Mouse (Mus musculus) hindbrain, embryonic 14.5 days (tissue): ENCODE results near the gene Alg6. TPM values are rescaled to one million over a fixed set of nuclear protein-coding genes. Genes with fewer than 3 reads are reported as not detected.

Experiments
- ATAC-seq: fragments of 200-750 bp; cut with Nextera tagmentation; 2 replicates; pipeline ENCODE4 v1.8.0; 2017; ENCODE audit warnings: moderate number of reproducible peaks, mild to moderate bottlenecking, moderate TSS enrichment, moderate library complexity; ENCODE audit not compliant: low FRiP score
- DNase-seq: peaks from one replicate; pipeline ENCODE4 v3.0.0-alpha.2; 2015; ENCODE audit warnings: low spot score
- H3K27ac ChIP-seq: fragments of 300-500 bp; sonication (generic); 2 replicates; pipeline ENCODE4 v1.5.1; 2014; ENCODE audit warnings: mild to moderate bottlenecking, moderate library complexity
- H3K27me3 ChIP-seq: fragments of 300-500 bp; sonication (generic); 2 replicates; pipeline ENCODE4 v1.6.1; 2014; ENCODE audit warnings: mild to moderate bottlenecking, low read length, mixed read lengths; ENCODE audit not compliant: control insufficient read depth, insufficient read depth
- H3K36me3 ChIP-seq: fragments of 300-500 bp; sonication (generic); replicated peaks from 2 replicates; pipeline ENCODE4 v1.6.1; 2014; ENCODE audit not compliant: control insufficient read depth, insufficient read depth
- H3K4me1 ChIP-seq: fragments of 300-500 bp; sonication (generic); replicated peaks from 2 replicates; pipeline ENCODE4 v1.6.1; 2014; ENCODE audit warnings: antibody characterized with exemption, low read length, mixed read lengths; ENCODE audit not compliant: control insufficient read depth, insufficient read depth
- H3K4me2 ChIP-seq: fragments of 300-500 bp; sonication (generic); replicated peaks from 2 replicates; pipeline ENCODE4 v1.6.1; 2014; ENCODE audit warnings: mild to moderate bottlenecking, moderate library complexity
- H3K4me3 ChIP-seq: fragments of 300-500 bp; sonication (generic); replicated peaks from 2 replicates; pipeline ENCODE4 v1.5.1; 2014; ENCODE audit warnings: mild to moderate bottlenecking, low read length
- H3K9ac ChIP-seq: fragments of 300-500 bp; sonication (generic); 2 replicates; pipeline ENCODE4 v1.6.1; 2014
- H3K9me3 ChIP-seq: fragments of 300-500 bp; sonication (generic); 2 replicates; pipeline ENCODE4 v1.6.1; 2016; ENCODE audit warnings: low read length; ENCODE audit not compliant: control insufficient read depth
- WGBS: fragments of 180-500 bp; shearing (Covaris S2); extraction: QIAGEN DNeasy Blood & Tissue Kit; methylation state at CpG from one replicate; pipeline ENCODE4 v1.1.7; 2014; 5-methylcytosine and 5-hydroxymethylcytosine counted together
- polyA plus RNA-seq: library from polyadenylated mRNA; unstranded; fragments of >200 nt; fragmentation: Nextera tagmentation; extraction: Ambion mirVana; gene quantifications from 2 replicates; pipeline ENCODE4 v1.2.1, GENCODE M21; 2014

Gene Alg6
- polyA plus RNA-seq, 1 experiment from 2014 or later, result 13.6 TPM

DNA sequence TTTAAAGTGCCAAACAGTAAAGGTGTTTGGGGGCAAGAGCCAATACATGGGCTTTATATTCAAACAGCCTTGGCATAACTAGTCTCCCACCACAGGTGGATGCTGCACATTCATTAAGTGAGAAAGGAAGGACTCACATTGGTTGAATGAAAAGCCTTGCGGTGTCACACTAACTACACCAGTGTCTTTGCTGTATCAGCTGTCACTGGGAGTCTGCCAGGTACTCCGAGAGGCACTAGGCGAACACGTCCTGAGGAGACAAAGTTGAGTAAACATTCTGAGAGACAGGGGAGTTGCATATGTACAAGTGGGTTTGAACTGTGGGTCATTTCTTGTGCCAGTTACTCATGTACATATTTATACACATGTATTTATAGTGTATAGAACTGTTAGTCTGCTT is 8.9 kb downstream of the Alg6 start:
- no peaks in the 10 kb centered on the region for H3K4me1 ChIP-seq
- H3K9ac ChIP-seq, result no peak overlapping the region
- H3K4me2 ChIP-seq, result no peak overlapping the region
- peaks cover 22% of the 10 kb centered on the region for H3K36me3 ChIP-seq
- no peak for ATAC-seq
- H3K9me3 ChIP-seq, result no peaks in the 10 kb centered on the region
- WGBS, result 96% methylated on average over 4 of the region's 4 CpGs
- DNase-seq, result no peak
- H3K27ac ChIP-seq, result no peak overlapping the region
- no peak overlapping the region for H3K4me3 ChIP-seq
- H3K27me3 ChIP-seq, result no peaks in the 10 kb centered on the region

DNA sequence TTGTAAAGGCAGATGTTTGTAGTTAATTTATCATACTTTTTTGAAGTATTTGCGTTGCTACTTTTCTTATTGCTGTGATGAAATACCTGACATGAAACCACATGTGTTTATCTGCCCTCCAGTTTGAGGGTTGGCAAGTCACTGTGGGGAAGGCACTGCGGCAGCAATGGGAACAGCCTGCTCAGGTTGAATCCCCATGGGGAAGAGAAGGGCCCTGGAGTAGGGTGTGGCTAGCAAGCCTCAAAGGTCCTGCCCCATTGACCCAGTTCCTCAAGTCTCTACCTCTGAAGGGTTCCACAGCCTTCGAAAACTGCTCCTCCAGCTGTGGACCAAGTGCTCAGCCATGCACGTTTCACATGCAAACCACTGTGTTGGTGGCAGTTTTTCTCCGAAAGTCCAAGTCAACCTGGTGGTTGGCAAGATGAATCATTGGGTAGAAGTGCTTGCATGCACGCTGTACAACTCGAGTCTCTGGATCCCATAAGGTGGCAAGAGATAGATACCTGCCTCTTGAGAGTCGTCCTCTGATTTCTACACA is 10.5 kb downstream of the Alg6 start:
- H3K36me3 ChIP-seq, result peaks cover 33% of the 10 kb centered on the region
- no peaks in the 10 kb centered on the region for H3K27me3 ChIP-seq
- 92% methylated on average over 8 of the region's 8 CpGs for WGBS
- H3K9ac ChIP-seq, result no peak overlapping the region
- DNase-seq (no peak), ATAC-seq (no peak)
- no peak overlapping the region for H3K27ac ChIP-seq
- no peaks in the 10 kb centered on the region for H3K4me1 ChIP-seq
- H3K4me2 ChIP-seq, result no peak overlapping the region
- H3K9me3 ChIP-seq, result peaks cover 14% of the 10 kb centered on the region; the same call in 1 of the 2 replicates
- H3K4me3 ChIP-seq, result no peak overlapping the region

DNA sequence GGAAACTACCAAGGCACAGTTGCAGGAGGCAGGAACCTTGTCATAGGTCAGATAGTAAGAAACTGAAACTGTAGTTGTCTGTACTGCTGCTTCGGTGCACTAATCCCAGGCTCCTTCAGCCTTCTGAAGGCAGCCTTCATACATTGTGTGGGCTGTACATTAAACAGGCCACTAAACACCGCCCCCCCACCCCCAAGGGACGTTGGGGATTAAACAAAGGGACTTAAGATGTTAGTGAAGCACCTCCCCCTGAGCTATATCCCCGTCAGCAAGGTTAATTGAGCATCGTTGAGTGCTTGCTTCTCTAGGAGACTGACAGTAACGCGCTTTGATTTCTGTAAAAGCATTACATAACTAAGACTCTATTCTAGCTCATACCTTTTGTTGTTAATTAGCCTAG is 24.4 kb downstream of the Alg6 start:
- 52% methylated on average over 7 of the region's 7 CpGs for WGBS
- no peaks in the 10 kb centered on the region for H3K4me1 ChIP-seq
- H3K4me2 ChIP-seq, result no peak overlapping the region
- H3K4me3 ChIP-seq, result no peak overlapping the region
- no peak for ATAC-seq
- no peaks in the 10 kb centered on the region for H3K9me3 ChIP-seq
- DNase-seq, result no peak
- H3K27ac ChIP-seq, result no peak overlapping the region
- H3K9ac ChIP-seq, result no peak overlapping the region
- H3K27me3 ChIP-seq, result no peaks in the 10 kb centered on the region
- H3K36me3 ChIP-seq, result no peaks in the 10 kb centered on the region

DNA sequence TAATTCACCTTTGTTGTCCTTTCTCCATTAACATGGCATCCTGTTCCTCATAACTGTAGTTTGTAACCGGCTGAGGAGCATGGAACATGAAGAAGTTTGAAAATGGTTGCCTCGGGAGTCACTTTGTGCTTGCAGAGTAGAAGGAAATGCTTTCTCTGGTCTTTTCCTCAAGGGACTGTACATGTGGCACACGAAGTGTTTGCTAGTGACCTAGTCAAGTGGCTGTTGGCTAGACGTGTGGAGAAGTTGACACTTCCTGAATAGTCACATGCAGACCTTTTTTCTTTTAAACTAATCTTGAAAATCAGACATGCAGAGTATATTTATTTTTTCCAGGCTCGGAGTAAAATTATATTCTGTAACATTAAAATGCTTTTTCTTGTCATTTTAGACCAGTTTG is 37.0 kb downstream of the Alg6 start:
- ATAC-seq, result no peak
- Histone ChIP-seq H3K9me3 (no peaks in the 10 kb centered on the region), H3K27me3 (no peaks in the 10 kb centered on the region), H3K4me1 (no peaks in the 10 kb centered on the region), H3K9ac (no peak overlapping the region), H3K27ac (no peak overlapping the region), H3K36me3 (no peaks in the 10 kb centered on the region), H3K4me2 (no peak overlapping the region), H3K4me3 (no peak overlapping the region)
- no peak for DNase-seq
- WGBS, result 86% methylated on average over 5 of the region's 5 CpGs

DNA sequence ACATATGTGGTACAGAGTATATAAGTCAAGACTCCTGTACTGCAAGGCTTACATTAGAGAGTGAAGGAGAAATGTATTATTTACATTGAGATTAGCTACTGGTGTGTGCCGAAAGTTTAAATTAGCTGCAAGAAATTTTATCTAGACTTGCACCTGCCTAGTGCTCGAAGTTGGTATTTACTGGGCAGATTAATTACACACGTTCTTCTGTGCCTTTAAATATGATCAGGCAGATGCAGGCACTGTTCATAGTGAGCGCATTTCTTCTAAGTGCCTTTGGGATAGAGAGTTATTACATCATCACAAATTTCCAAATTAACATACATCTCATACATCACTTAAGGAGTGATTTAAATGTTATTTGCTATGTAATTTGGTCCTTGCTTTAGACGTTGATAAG is 50.8 kb downstream of the Alg6 start:
- Histone ChIP-seq H3K27me3 (no peaks in the 10 kb centered on the region), H3K9ac (no peak overlapping the region), H3K27ac (no peak overlapping the region), H3K36me3 (no peaks in the 10 kb centered on the region), H3K4me3 (no peak overlapping the region), H3K4me2 (no peak overlapping the region), H3K9me3 (no peaks in the 10 kb centered on the region), H3K4me1 (no peaks in the 10 kb centered on the region)
- DNase-seq (no peak), ATAC-seq (no peak)
- 79% methylated on average over 5 of the region's 5 CpGs for WGBS

DNA sequence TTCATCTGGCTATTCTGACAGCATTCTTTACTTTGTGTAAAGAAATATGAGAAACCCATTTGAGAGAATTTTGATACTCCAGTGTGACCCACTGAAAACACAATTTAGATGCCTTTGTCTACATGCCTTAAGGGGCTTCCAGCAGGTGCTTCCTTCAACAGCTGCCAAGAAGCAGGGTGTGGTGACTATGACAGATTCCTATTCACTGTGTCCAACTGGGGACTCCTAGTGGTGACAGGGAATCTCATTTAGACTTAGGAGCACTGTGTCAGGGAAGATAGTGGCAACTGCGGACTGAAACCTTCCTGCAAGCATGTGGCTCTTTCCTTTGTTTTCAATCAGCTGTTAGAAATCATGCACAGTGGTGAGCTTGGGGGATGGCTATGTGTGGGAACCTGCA is 51.3 kb downstream of the Alg6 start:
- Histone ChIP-seq H3K27ac (no peak overlapping the region), H3K36me3 (no peaks in the 10 kb centered on the region), H3K4me2 (no peak overlapping the region), H3K4me3 (no peak overlapping the region), H3K4me1 (no peaks in the 10 kb centered on the region), H3K27me3 (no peaks in the 10 kb centered on the region), H3K9ac (no peak overlapping the region), H3K9me3 (no peaks in the 10 kb centered on the region)
- DNase-seq (peak; percentile 67), ATAC-seq (peak; percentile 73; the same call in 1 of the 2 replicates)
- WGBS, result 35% methylated on average over 1 of the region's 1 CpGs

DNA sequence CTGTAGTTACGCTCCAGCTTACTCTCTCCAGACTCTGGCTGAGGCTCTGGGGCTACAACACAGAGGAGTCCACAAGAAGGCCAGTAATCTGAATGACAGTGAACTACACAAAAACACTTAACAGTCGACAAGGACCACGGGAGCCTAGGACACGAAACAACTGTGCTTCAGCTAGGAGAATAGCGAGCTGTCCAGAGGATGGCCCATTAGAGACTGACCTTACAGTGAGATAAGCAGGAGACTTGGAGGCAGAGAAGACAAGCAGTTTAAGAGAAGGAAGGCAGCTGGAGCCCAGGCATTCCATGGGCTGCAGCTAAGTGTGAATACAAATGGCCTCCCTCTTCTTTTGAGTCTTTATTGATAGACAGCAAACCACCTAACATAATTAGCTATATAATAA is 55.1 kb downstream of the Alg6 start:
- no peak overlapping the region for H3K27ac ChIP-seq
- no peak overlapping the region for H3K4me3 ChIP-seq
- no peaks in the 10 kb centered on the region for H3K4me1 ChIP-seq
- no peak overlapping the region for H3K4me2 ChIP-seq
- no peaks in the 10 kb centered on the region for H3K27me3 ChIP-seq
- no peaks in the 10 kb centered on the region for H3K36me3 ChIP-seq
- no peak for DNase-seq
- no peak for ATAC-seq
- WGBS, result 89% methylated on average over 5 of the region's 5 CpGs
- no peaks in the 10 kb centered on the region for H3K9me3 ChIP-seq
- H3K9ac ChIP-seq, result no peak overlapping the region

DNA sequence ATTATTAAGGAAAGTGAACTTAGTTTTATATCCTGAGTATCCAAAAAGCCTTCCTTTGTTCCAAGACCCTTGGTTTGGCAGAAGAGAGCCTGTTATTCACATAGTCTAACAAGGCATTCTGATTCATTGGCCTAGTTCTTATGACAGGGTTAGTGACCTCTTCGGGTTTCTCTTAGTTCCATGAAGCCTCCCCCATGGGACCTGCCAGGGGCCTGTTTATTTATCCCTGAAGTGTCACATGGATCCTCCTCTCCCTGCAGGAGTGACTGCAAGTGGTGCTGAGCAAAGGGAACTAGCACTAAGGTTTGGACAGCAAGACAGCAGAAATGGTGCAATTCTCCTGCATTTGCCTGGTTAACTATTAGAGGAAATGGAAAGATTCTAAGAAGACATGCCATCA is 57.6 kb downstream of the Alg6 start:
- Histone ChIP-seq H3K4me2 (no peak overlapping the region), H3K27me3 (no peaks in the 10 kb centered on the region), H3K27ac (no peak overlapping the region), H3K9ac (no peak overlapping the region), H3K4me1 (no peaks in the 10 kb centered on the region), H3K36me3 (no peaks in the 10 kb centered on the region), H3K4me3 (no peak overlapping the region), H3K9me3 (no peaks in the 10 kb centered on the region)
- 57% methylated on average over 1 of the region's 1 CpGs for WGBS
- DNase-seq (no peak), ATAC-seq (no peak)

DNA sequence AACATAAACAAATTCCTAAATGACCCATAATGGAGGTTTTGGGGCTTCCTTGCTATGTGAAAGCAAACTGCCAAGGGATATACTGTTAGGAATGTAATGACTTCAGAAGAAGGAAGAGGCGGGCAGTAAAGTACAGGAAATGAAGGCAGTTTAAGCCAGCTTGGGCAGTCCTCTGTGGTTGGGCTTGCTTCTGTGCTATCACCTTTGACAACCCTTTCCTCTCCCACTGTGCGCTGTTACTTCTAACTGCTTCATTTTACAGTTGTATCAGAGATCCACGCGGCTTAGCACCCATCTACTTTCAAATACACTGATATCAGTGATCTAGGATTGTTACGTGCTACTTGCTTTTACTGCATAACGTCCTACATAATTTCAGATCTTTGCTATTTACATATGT is 76.9 kb downstream of the Alg6 start:
- 92% methylated on average over 6 of the region's 6 CpGs for WGBS
- Histone ChIP-seq H3K36me3 (no peaks in the 10 kb centered on the region), H3K4me1 (no peaks in the 10 kb centered on the region), H3K9ac (no peak overlapping the region), H3K4me3 (no peak overlapping the region), H3K9me3 (peaks cover 8% of the 10 kb centered on the region), H3K27ac (no peak overlapping the region), H3K27me3 (no peaks in the 10 kb centered on the region), H3K4me2 (no peak overlapping the region)
- ATAC-seq (no peak), DNase-seq (no peak)
